Mouse (Mus musculus): ENCODE measurements around the gene Unc5b.

Gene Unc5b

DNA sequence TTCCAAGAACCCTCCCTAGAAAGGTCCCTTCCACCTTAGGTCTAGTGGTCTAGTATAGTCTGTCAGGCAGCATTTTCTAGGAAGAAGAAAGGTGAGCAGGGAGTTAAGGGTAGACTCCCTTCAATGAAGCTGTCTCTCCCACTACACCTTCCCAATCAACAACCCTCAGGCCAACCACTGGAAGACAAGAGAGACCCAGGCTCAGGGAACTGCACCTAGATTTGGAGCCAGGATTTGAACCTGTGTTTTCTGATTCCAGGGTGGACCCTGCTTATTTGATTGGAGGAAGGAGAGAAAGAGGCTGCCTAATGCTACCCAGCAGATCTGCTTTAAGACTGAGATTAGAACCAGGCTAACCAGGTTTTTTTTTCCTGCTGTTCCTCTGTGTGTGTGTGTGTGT, 10.1 kb downstream of the Unc5b start:
- no peak for DNase-seq (ENCODE audit: low spot score in 2 of 2)

GRCm38 (mm10) chr10:60820552-60820951, 10.8 kb downstream of the Unc5b start:
- no peak for DNase-seq (ENCODE audit: low spot score in 2 of 2)

- no peak for DNase-seq (ENCODE audit: low spot score in 2 of 2)
Observed at GRCm38 (mm10) chr10:60819654-60820192, 11.7 kb downstream of the Unc5b start.

DNA sequence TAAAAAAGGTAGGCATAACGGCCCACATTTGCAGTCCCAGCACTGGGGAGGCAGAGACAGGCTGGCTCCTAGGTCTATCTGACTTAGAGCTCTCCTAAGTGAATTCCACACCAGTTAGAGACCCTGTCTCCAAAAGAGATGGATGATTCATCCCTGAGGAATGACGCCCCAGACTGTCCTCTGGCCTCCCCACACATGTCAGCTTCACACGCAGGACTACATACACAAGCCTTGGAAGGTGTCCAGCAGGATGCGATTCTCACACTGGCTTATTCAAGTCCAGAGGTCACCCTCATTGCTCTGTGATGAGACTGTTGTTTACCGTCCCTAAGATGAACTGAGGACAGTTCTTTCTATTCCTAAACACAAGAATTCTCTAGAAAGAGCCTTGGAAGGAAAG, 12.2 kb downstream of the Unc5b start:
- DNase-seq (ENCODE audit: low spot score in 2 of 2) = no peak

GRCm38 (mm10) chr10:60818708-60819107, 12.7 kb downstream of the Unc5b start:
- DNase-seq (ENCODE audit: low spot score in 2 of 2) = no peak

GRCm38 (mm10) chr10:60817868-60818267, 13.5 kb downstream of the Unc5b start:
- DNase-seq (ENCODE audit: low spot score in 2 of 2) = no peak

GRCm38 (mm10) chr10:60816872-60817648, 14.3 kb downstream of the Unc5b start:
- peak; percentile 45 to 58 for DNase-seq (ENCODE audit: low spot score in 2 of 2)

DNA sequence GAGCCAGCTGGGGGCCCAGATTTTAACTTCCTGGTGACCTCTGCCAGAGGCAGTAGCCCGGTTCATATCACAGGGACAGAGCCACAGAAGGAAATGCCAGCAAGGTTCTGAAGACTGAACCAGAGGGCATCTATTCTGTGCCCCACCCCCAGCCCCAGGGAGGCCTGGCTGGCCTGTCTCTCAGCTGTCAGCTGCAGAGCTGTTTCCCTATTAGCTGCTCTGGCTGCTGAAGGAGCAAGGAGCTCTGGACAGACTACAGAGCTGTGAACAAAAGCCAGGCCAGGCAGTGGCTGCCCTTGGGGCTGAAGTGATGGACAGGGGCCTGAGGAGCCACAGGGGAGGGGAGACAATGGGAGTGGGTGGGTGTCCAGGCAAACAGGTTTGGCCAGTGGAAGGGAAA, 15.5 kb downstream of the Unc5b start:
- DNase-seq (ENCODE audit: low spot score in 2 of 2) = no peak

GRCm38 (mm10) chr10:60815059-60815458, 16.3 kb downstream of the Unc5b start:
- DNase-seq (ENCODE audit: low spot score in 2 of 2) = no peak

- no peak for DNase-seq (ENCODE audit: low spot score in 2 of 2)
Observed at GRCm38 (mm10) chr10:60814444-60815057, 16.8 kb downstream of the Unc5b start.

DNA sequence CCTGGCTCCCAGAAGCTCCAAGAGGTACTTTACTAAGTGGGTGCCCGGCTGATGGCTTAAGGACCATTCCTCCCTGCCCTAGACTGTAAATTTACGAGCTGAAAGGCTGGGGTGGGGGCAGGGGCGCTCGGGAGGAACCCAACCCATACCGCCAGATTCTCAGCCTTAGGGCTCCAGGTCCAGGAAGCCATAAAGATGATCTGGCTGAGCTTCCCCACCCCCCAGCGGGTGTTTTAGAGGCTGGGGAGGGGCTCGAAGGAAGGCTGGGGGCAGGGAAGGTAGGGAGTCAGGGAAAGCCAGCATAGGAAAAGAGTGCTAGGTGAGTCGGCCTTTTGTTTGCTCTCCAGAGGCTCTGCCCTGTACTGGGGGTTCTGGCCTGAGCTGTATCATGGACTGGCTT, 17.8 kb downstream of the Unc5b start:
- no peak for DNase-seq (ENCODE audit: low spot score in 2 of 2)

GRCm38 (mm10) chr10:60811792-60812525, 19.4 kb downstream of the Unc5b start:
- DNase-seq (ENCODE audit: low spot score in 2 of 2) = no peak

GRCm38 (mm10) chr10:60808447-60808846, 22.9 kb downstream of the Unc5b start:
- no peak for DNase-seq (ENCODE audit: low spot score in 2 of 2)

DNA sequence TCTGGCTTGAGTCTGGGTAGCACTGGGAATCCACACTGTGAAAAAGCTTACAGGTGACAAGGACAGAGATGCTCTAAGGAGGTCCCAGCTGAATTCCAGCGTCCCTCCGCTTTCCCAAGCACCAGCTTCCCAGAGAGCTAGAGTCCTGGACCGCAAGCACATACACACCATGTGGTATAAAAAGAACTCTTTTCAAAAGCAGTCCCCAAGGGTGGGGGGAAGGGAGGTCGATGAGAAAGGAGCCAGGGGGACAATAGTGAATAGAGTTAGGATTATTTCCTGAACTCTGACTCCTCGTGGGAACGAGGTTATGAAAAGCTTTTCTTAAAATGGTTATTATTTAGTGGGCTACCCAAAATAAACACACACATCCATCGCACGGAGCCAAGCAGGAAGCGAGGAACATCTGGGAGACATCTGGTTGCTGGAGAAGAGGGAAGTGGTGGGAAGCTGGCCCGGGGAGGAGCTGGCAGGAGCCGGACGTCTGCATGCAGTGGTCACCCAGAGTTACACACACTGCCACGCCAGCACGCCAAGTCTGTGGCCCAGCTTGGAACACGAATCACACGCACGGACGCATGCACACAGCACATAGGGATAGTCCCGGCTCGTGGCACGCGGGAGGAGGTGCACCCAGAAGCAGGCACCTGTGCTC, 23.7 kb downstream of the Unc5b start:
- no peak for DNase-seq (ENCODE audit: low spot score in 2 of 2)

DNA sequence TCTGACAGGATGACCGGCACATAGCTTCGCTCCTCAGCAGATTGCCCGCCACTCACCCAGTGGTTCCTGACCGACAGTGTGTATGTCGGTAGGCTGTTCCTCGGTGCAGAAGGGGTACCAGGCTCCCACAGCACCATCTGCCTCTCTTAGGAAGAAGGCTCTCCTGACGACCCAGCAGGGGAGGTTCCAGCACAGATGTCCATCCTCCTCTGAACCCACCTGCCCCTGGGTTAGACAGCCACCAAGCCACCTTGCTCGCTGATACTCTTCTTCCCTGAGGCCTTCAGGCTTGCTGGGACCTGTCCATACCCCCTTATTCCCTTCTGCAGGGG, 25.2 kb downstream of the Unc5b start:
- DNase-seq (ENCODE audit: low spot score in 2 of 2) = no peak

DNA sequence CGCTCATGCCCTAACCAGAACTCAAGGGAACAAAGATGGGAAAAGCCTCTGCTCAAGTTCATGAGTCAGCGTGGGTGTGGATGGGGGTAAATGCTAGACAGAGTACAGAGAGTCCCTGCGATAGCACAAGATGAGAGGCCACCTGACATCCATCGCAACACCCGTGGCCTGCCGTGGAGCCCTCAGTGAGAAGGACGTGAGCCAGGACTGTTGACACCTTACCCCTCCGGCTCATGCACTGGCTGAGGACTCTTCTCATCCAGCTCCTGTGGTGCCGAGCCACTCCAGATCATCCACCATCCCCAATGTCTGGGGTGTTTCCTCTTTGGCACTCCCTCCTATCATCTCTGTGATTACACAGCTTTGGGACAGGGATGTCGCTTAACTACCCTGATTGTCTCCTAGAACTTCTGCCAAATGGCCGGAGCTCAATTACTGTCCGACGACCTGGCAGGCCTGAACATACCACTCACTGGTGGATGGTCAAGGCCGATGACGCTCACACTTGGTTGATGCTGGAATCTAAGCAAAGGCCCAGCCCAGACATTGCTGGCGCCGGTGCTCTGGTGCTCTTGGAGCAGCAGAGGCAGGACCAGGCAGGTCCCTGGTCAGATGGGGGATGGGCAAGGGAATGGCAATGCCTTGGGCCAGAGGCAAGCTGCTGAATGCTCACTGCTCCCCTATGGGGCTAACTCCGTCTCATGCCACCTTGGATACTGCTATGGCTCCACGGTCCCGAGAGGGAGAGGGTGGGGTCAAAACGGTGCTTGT, 25.8 kb downstream of the Unc5b start:
- no peak for DNase-seq (ENCODE audit: low spot score in 2 of 2)

DNA sequence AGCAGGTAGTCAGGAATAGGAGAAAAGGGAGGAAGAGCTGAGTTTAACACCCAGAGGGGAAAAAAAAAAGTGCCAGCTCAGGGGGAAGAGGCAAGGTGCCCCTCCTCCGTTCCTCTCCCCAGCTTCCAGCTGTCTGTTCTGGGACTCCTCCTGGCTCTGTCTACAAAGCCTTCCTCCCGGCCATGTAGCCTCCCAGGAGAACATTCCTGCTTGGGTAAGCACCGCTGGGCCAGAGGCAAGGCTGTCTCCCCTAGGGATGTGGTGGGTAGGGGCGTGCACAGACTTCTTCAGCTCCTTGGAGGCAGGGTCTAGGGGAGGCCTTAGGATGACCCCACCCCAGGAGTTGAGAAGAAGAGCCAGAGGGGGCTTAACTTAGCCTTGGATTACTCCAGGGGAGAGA, 26.5 kb downstream of the Unc5b start:
- no peak for DNase-seq (ENCODE audit: low spot score in 2 of 2)

- no peak for DNase-seq (ENCODE audit: low spot score in 2 of 2)
Observed at GRCm38 (mm10) chr10:60803971-60804370, 27.4 kb downstream of the Unc5b start.

- no peak for DNase-seq (ENCODE audit: low spot score in 2 of 2)
Observed at GRCm38 (mm10) chr10:60801898-60802412, 29.4 kb downstream of the Unc5b start.

DNA sequence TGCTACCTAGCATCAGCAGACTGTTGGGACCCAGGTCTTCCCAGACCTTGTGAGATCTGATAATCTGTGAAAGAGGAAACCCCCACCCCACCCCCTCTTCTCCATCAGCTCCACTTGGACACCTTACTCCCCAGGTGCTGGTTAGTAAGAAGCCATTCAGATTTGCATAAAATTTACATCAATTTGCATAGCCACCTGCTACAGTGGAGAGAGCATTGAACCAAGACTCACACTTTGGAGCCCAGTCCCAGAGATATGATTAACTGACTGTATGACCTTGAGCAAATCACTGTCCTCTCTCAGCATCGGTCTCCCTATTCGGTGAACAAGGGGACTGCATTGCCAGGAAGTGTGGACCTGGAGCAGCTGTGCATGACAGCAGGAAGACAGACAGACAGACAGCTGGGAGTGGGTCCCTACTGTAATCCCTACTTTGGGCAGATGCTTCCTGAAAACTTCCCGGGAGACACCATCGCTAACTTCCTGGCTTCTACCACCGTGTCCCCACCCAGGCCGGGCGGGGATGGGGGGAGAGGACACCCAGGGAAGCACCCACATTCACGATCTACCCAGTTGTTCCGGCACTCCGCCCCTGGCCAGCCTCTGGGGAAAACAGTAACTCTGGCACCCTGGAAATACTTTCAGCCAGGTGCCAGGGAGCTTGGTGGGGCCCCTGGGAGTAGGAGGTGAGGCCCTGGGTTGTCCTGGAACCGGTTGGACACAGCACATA, 30.0 kb downstream of the Unc5b start:
- no peak for DNase-seq (ENCODE audit: low spot score in 2 of 2)
